Mouse (Mus musculus): ENCODE results near the gene Knstrn. TPM values are rescaled to one million over a fixed set of nuclear protein-coding genes. Genes with fewer than 3 reads are reported as not detected.

Knstrn gene
- polyA plus RNA-seq, 1 experiment from 2014 or later: 184 TPM

- no peaks in the 10 kb centered on the region for H3K27me3 ChIP-seq (ENCODE audit: low read depth, poor library complexity, severe bottlenecking)
- H3K36me3 ChIP-seq: no peaks in the 10 kb centered on the region
- no peaks in the 10 kb centered on the region for H3K9me3 ChIP-seq (replicated peaks)
- no peaks in the 10 kb centered on the region for H3K4me1 ChIP-seq
- no peak overlapping the region for H3K4me3 ChIP-seq
- 70% methylated on average over 4 of the region's 4 CpGs for WGBS
- no peak for DNase-seq (ENCODE audit: low spot score)
- H3K27ac ChIP-seq (replicated peaks): no peak overlapping the region
Measured at GRCm38 (mm10) chr2:118802542-118803118, 11.2 kb upstream of the Knstrn start.

- no peaks in the 10 kb centered on the region for H3K36me3 ChIP-seq
- 89% methylated on average over 2 of the region's 2 CpGs for WGBS
- H3K9me3 ChIP-seq (replicated peaks): no peaks in the 10 kb centered on the region
- H3K4me3 ChIP-seq: no peak overlapping the region
- H3K27ac ChIP-seq (replicated peaks): no peak overlapping the region
- no peaks in the 10 kb centered on the region for H3K4me1 ChIP-seq
- no peak for DNase-seq (ENCODE audit: low spot score)
- H3K27me3 ChIP-seq (ENCODE audit: low read depth, poor library complexity, severe bottlenecking): no peaks in the 10 kb centered on the region
Measured at GRCm38 (mm10) chr2:118804474-118804873, 9.3 kb upstream of the Knstrn start.

GRCm38 (mm10) chr2:118805137-118805536, 8.7 kb upstream of the Knstrn start:
- H3K27ac ChIP-seq (replicated peaks): no peak overlapping the region
- WGBS: 80% methylated on average over 3 of the region's 3 CpGs
- H3K27me3 ChIP-seq (ENCODE audit: low read depth, poor library complexity, severe bottlenecking): no peaks in the 10 kb centered on the region
- no peaks in the 10 kb centered on the region for H3K36me3 ChIP-seq
- no peaks in the 10 kb centered on the region for H3K9me3 ChIP-seq (replicated peaks)
- H3K4me3 ChIP-seq: no peak overlapping the region
- no peaks in the 10 kb centered on the region for H3K4me1 ChIP-seq
- DNase-seq (ENCODE audit: low spot score): no peak

- no peaks in the 10 kb centered on the region for H3K9me3 ChIP-seq (replicated peaks)
- WGBS: 52% methylated on average over 3 of the region's 3 CpGs
- H3K36me3 ChIP-seq: no peaks in the 10 kb centered on the region
- no peaks in the 10 kb centered on the region for H3K4me1 ChIP-seq
- H3K27me3 ChIP-seq (ENCODE audit: low read depth, poor library complexity, severe bottlenecking): no peaks in the 10 kb centered on the region
- no peak overlapping the region for H3K27ac ChIP-seq (replicated peaks)
- DNase-seq (ENCODE audit: low spot score): no peak
- no peak overlapping the region for H3K4me3 ChIP-seq
Measured at GRCm38 (mm10) chr2:118805756-118806155, 8.0 kb upstream of the Knstrn start.

GRCm38 (mm10) chr2:118806860-118807259, 6.9 kb upstream of the Knstrn start:
- no peak for DNase-seq (ENCODE audit: low spot score)
- no peaks in the 10 kb centered on the region for H3K9me3 ChIP-seq (replicated peaks)
- no peaks in the 10 kb centered on the region for H3K27me3 ChIP-seq (ENCODE audit: low read depth, poor library complexity, severe bottlenecking)
- no peaks in the 10 kb centered on the region for H3K4me1 ChIP-seq
- WGBS: 75% methylated on average over 4 of the region's 4 CpGs
- H3K27ac ChIP-seq (replicated peaks): no peak overlapping the region
- H3K4me3 ChIP-seq: no peak overlapping the region
- H3K36me3 ChIP-seq: no peaks in the 10 kb centered on the region

GRCm38 (mm10) chr2:118810861-118811260, 2.9 kb upstream of the Knstrn start:
- Histone ChIP-seq H3K36me3 (peaks cover 8% of the 10 kb centered on the region), H3K27ac (replicated peaks) (no peak overlapping the region), H3K27me3 (ENCODE audit: low read depth, poor library complexity, severe bottlenecking) (no peaks in the 10 kb centered on the region), H3K4me3 (no peak overlapping the region), H3K9me3 (replicated peaks) (no peaks in the 10 kb centered on the region), H3K4me1 (peaks cover 22% of the 10 kb centered on the region)
- no peak for DNase-seq (ENCODE audit: low spot score)
- 51% methylated on average over 2 of the region's 2 CpGs for WGBS

GRCm38 (mm10) chr2:118812724-118813123, 1.1 kb upstream of the Knstrn start:
- H3K9me3 ChIP-seq (replicated peaks): no peaks in the 10 kb centered on the region
- no peak overlapping the region for H3K27ac ChIP-seq (replicated peaks)
- peaks cover 24% of the 10 kb centered on the region for H3K36me3 ChIP-seq
- no peaks in the 10 kb centered on the region for H3K27me3 ChIP-seq (ENCODE audit: low read depth, poor library complexity, severe bottlenecking)
- H3K4me1 ChIP-seq: peaks cover 23% of the 10 kb centered on the region
- no peak overlapping the region for H3K4me3 ChIP-seq
- no peak for DNase-seq (ENCODE audit: low spot score)
- WGBS: 85% methylated on average over 1 of the region's 1 CpGs

GRCm38 (mm10) chr2:118822800-118823199, 9.0 kb downstream of the Knstrn start:
- peaks cover 13% of the 10 kb centered on the region; the same call in 1 of the 2 replicates for H3K9me3 ChIP-seq (replicated peaks)
- H3K27me3 ChIP-seq (ENCODE audit: low read depth, poor library complexity, severe bottlenecking): no peaks in the 10 kb centered on the region
- H3K4me1 ChIP-seq: no peaks in the 10 kb centered on the region
- WGBS: 95% methylated on average over 5 of the region's 5 CpGs
- peaks cover 93% of the 10 kb centered on the region for H3K36me3 ChIP-seq
- no peak overlapping the region for H3K27ac ChIP-seq (replicated peaks)
- no peak overlapping the region for H3K4me3 ChIP-seq
- DNase-seq (ENCODE audit: low spot score): no peak

GRCm38 (mm10) chr2:118824396-118824795, 10.6 kb downstream of the Knstrn start:
- Histone ChIP-seq H3K27ac (replicated peaks) (no peak overlapping the region), H3K4me3 (no peak overlapping the region), H3K4me1 (no peaks in the 10 kb centered on the region), H3K36me3 (peaks cover 93% of the 10 kb centered on the region), H3K27me3 (ENCODE audit: low read depth, poor library complexity, severe bottlenecking) (no peaks in the 10 kb centered on the region), H3K9me3 (replicated peaks) (peaks cover 13% of the 10 kb centered on the region; the same call in 1 of the 2 replicates)
- 96% methylated on average over 4 of the region's 4 CpGs for WGBS
- no peak for DNase-seq (ENCODE audit: low spot score)

GRCm38 (mm10) chr2:118829096-118829495, 15.3 kb downstream of the Knstrn start:
- H3K4me1 ChIP-seq: no peaks in the 10 kb centered on the region
- no peak overlapping the region for H3K4me3 ChIP-seq
- no peaks in the 10 kb centered on the region for H3K27me3 ChIP-seq (ENCODE audit: low read depth, poor library complexity, severe bottlenecking)
- H3K36me3 ChIP-seq: peaks cover 100% of the 10 kb centered on the region
- peaks cover 13% of the 10 kb centered on the region; the same call in 1 of the 2 replicates for H3K9me3 ChIP-seq (replicated peaks)
- WGBS: 96% methylated on average over 5 of the region's 5 CpGs
- no peak overlapping the region for H3K27ac ChIP-seq (replicated peaks)
- DNase-seq (ENCODE audit: low spot score): no peak

- 93% methylated on average over 6 of the region's 6 CpGs for WGBS
- H3K9me3 ChIP-seq (replicated peaks): no peaks in the 10 kb centered on the region
- H3K4me3 ChIP-seq: no peak overlapping the region
- peaks cover 5% of the 10 kb centered on the region for H3K4me1 ChIP-seq
- peaks cover 73% of the 10 kb centered on the region for H3K36me3 ChIP-seq
- no peak overlapping the region for H3K27ac ChIP-seq (replicated peaks)
- H3K27me3 ChIP-seq (ENCODE audit: low read depth, poor library complexity, severe bottlenecking): no peaks in the 10 kb centered on the region
- DNase-seq (ENCODE audit: low spot score): no peak
Measured at GRCm38 (mm10) chr2:118834061-118834460, 20.3 kb downstream of the Knstrn start.

- DNase-seq (ENCODE audit: low spot score): no peak
- Histone ChIP-seq H3K4me3 (no peak overlapping the region), H3K4me1 (peaks cover 5% of the 10 kb centered on the region), H3K9me3 (replicated peaks) (no peaks in the 10 kb centered on the region), H3K27ac (replicated peaks) (no peak overlapping the region), H3K36me3 (peaks cover 63% of the 10 kb centered on the region), H3K27me3 (ENCODE audit: low read depth, poor library complexity, severe bottlenecking) (no peaks in the 10 kb centered on the region)
- WGBS: 96% methylated on average over 6 of the region's 6 CpGs
Measured at GRCm38 (mm10) chr2:118835115-118835514, 21.3 kb downstream of the Knstrn start.

GRCm38 (mm10) chr2:118838330-118838729, 24.5 kb downstream of the Knstrn start:
- no peak overlapping the region for H3K4me3 ChIP-seq
- H3K9me3 ChIP-seq (replicated peaks): no peaks in the 10 kb centered on the region
- DNase-seq (ENCODE audit: low spot score): no peak
- H3K36me3 ChIP-seq: peaks cover 30% of the 10 kb centered on the region
- peaks cover 5% of the 10 kb centered on the region for H3K4me1 ChIP-seq
- no peak overlapping the region for H3K27ac ChIP-seq (replicated peaks)
- WGBS: 48% methylated on average over 5 of the region's 5 CpGs
- H3K27me3 ChIP-seq (ENCODE audit: low read depth, poor library complexity, severe bottlenecking): no peaks in the 10 kb centered on the region

GRCm38 (mm10) chr2:118841186-118841585, 27.4 kb downstream of the Knstrn start:
- no peak overlapping the region for H3K27ac ChIP-seq (replicated peaks)
- H3K36me3 ChIP-seq: peaks cover 2% of the 10 kb centered on the region
- no peak for DNase-seq (ENCODE audit: low spot score)
- no peaks in the 10 kb centered on the region for H3K9me3 ChIP-seq (replicated peaks)
- peaks cover 5% of the 10 kb centered on the region for H3K4me1 ChIP-seq
- 82% methylated on average over 5 of the region's 5 CpGs for WGBS
- no peaks in the 10 kb centered on the region for H3K27me3 ChIP-seq (ENCODE audit: low read depth, poor library complexity, severe bottlenecking)
- H3K4me3 ChIP-seq: no peak overlapping the region
